ENCODE assay signal across 25 mouse cellular contexts in the genomic region with DNA sequence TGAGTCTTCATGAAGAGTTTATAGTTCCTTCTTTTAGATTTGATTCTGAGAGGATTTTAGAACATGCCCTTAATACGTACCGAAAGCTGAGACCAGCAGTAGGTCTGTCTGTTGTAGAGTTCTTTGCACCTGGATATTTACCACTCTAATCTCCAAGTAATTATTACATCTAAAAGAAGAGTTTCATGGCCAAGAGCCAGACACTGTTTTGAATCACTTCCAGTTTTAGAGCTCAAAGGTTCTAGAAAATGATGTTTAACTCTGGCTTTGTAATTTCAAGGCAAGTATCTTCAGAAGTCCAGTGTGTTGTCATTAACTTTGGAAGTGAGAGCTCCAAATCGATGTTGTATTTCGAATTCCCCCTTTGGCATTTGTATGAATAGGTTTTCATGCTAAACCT.
DNase-seq lines count a peak whose midpoint lies in the region; ATAC-seq and TF ChIP-seq lines count a peak whose summit lies in the region.
"Had no signal": no experiment of that assay in that cellular context is flagged by ENCODE, and none has a peak within 500 bp of the region (broad histone marks: within the 10 kb centered on the region; RNA-seq: fewer than 3 reads in every experiment).

No protein-coding gene starts in this region.

- WGBS in kidney, adult 2 months = 51% methylated on average over 4 of the region's 4 CpGs
- 79% methylated on average over 4 of the region's 4 CpGs for WGBS in kidney, embryonic 16.5 days
- 40% methylated on average over 4 of the region's 4 CpGs for WGBS in liver, adult 2 months
- WGBS in liver, embryonic 11.5 days = 77% methylated on average over 4 of the region's 4 CpGs

- no peaks in the 10 kb centered on the region for H3K79me2 ChIP-seq in liver, adult 2 months (ENCODE audit: control insufficient read depth, insufficient read depth, low read length)

- peak; percentile 85 for DNase-seq in kidney, adult 2 months
- DNase-seq in kidney, postnatal 4 days = no peak
- DNase-seq in kidney, adult 9 months = peak; percentile 89
- no peak for DNase-seq in kidney, adult 11 months
- DNase-seq in kidney, postnatal 14 days = peak; percentile 38
- DNase-seq in liver, adult 2 months (ENCODE audit: extremely low read depth, low read depth, low spot score) = peak; percentile 79
- no peak for DNase-seq in liver, embryonic 11.5 days (ENCODE audit: low spot score)
- DNase-seq: adrenal gland, adult 8-10 months; adrenal gland, postnatal 14 days; adrenal gland, postnatal 36 days; B cell, adult 2 months; cerebellum, adult 11-12 months; cerebellum, adult 2 months; cerebellum, adult 9-10 months; cerebellum, postnatal 10 days; cerebellum, postnatal 25 days had no signal

- ATAC-seq in kidney, embryonic 16.5 days (ENCODE audit: low FRiP score, low TSS enrichment) = no peak
- no peak for ATAC-seq in liver, embryonic 11.5 days (replicated peaks; ENCODE audit: low FRiP score)
- ATAC-seq: activated CD4-positive, CD25-positive, alpha-beta regulatory T cell, adult 4 months; CD4-positive, CD25-positive, alpha-beta regulatory T cell, adult 4 months; forebrain, embryonic 13.5 days; Patski had no signal

- H3K9ac ChIP-seq in kidney, embryonic 16.5 days (replicated peaks; ENCODE audit: low read length) = no peak overlapping the region
- H3K9ac ChIP-seq in liver, adult 2 months (ENCODE audit: low read depth, low read length) = no peak overlapping the region
- no peak overlapping the region for H3K9ac ChIP-seq in liver, embryonic 11.5 days (ENCODE audit: low read depth, low read length)
- H3K9ac ChIP-seq: embryonic facial prominence, embryonic 12.5 days; forebrain, embryonic 13.5 days had no signal

- H3K27ac ChIP-seq in kidney, adult 2 months (ENCODE audit: insufficient read depth, low read depth, low read length) = no peak overlapping the region
- no peak overlapping the region for H3K27ac ChIP-seq in kidney, embryonic 16.5 days (ENCODE audit: low read length)
- no peak overlapping the region for H3K27ac ChIP-seq in liver, adult 2 months (replicated peaks; ENCODE audit: insufficient read depth, low read depth, low read length)
- H3K27ac ChIP-seq in liver, embryonic 11.5 days (ENCODE audit: low read depth, low read length) = no peak overlapping the region
- H3K27ac ChIP-seq: embryonic facial prominence, embryonic 10.5 days; embryonic facial prominence, embryonic 12.5 days; forebrain, embryonic 13.5 days had no signal

- no peak overlapping the region for H3K4me2 ChIP-seq in kidney, embryonic 16.5 days (replicated peaks; ENCODE audit: low read depth, low read length)
- H3K4me2 ChIP-seq in liver, embryonic 11.5 days = no peak overlapping the region
- H3K4me2 ChIP-seq: embryonic facial prominence, embryonic 12.5 days; forebrain, embryonic 13.5 days had no signal

- H3K9me3 ChIP-seq in kidney, embryonic 16.5 days (ENCODE audit: low read length) = no peaks in the 10 kb centered on the region
- no peaks in the 10 kb centered on the region for H3K9me3 ChIP-seq in liver, embryonic 11.5 days (ENCODE audit: control insufficient read depth, low read length)
- H3K9me3 ChIP-seq: embryonic facial prominence, embryonic 10.5 days; embryonic facial prominence, embryonic 12.5 days; forebrain, embryonic 13.5 days; G1E had no signal

- no peak overlapping the region for H3K4me3 ChIP-seq in kidney, adult 2 months (ENCODE audit: insufficient read depth, low read depth, low read length)
- no peak overlapping the region for H3K4me3 ChIP-seq in kidney, embryonic 16.5 days (ENCODE audit: low read length)
- H3K4me3 ChIP-seq in liver, adult 2 months (ENCODE audit: insufficient read depth, low read depth, low read length) = no peak overlapping the region
- H3K4me3 ChIP-seq in liver, embryonic 11.5 days (ENCODE audit: low read depth, low read length) = no peak overlapping the region
- H3K4me3 ChIP-seq: embryonic facial prominence, embryonic 10.5 days; embryonic facial prominence, embryonic 12.5 days; forebrain, embryonic 13.5 days had no signal

- no peaks in the 10 kb centered on the region for H3K36me3 ChIP-seq in kidney, adult 2 months (ENCODE audit: control insufficient read depth, insufficient read depth, low read length)
- H3K36me3 ChIP-seq in kidney, embryonic 16.5 days (ENCODE audit: insufficient read depth, low read length) = no peaks in the 10 kb centered on the region
- H3K36me3 ChIP-seq in liver, adult 2 months (ENCODE audit: control insufficient read depth, insufficient read depth, low read length) = no peaks in the 10 kb centered on the region
- H3K36me3 ChIP-seq in liver, embryonic 11.5 days (ENCODE audit: control insufficient read depth, insufficient read depth, low read length) = no peaks in the 10 kb centered on the region
- H3K36me3 ChIP-seq: embryonic facial prominence, embryonic 10.5 days; embryonic facial prominence, embryonic 12.5 days; G1E had no signal

- peaks cover 15% of the 10 kb centered on the region; the same call in 1 of the 2 replicates for H3K4me1 ChIP-seq in kidney, adult 2 months (ENCODE audit: control insufficient read depth, insufficient read depth, low read length)
- H3K4me1 ChIP-seq in kidney, embryonic 16.5 days (ENCODE audit: insufficient read depth, low read length) = peaks cover 14% of the 10 kb centered on the region
- H3K4me1 ChIP-seq in liver, adult 2 months (ENCODE audit: control insufficient read depth, insufficient read depth, low read length) = peaks cover 7% of the 10 kb centered on the region; the same call in 1 of the 2 replicates
- H3K4me1 ChIP-seq in liver, embryonic 11.5 days (replicated peaks; ENCODE audit: control insufficient read depth, insufficient read depth, low read length) = no peaks in the 10 kb centered on the region
- H3K4me1 ChIP-seq: embryonic facial prominence, embryonic 10.5 days; embryonic facial prominence, embryonic 12.5 days; forebrain, embryonic 13.5 days had no signal

- H3K27me3 ChIP-seq in kidney, adult 2 months (replicated peaks; ENCODE audit: control insufficient read depth, insufficient read depth, low read length) = no peaks in the 10 kb centered on the region
- no peaks in the 10 kb centered on the region for H3K27me3 ChIP-seq in kidney, embryonic 16.5 days (ENCODE audit: insufficient read depth, low read length)
- H3K27me3 ChIP-seq in liver, adult 2 months (ENCODE audit: control insufficient read depth, insufficient read depth, low read length) = no peaks in the 10 kb centered on the region
- H3K27me3 ChIP-seq in liver, embryonic 11.5 days (replicated peaks; ENCODE audit: control insufficient read depth, insufficient read depth, low read length) = no peaks in the 10 kb centered on the region
- H3K27me3 ChIP-seq: CH12.LX; embryonic facial prominence, embryonic 12.5 days; forebrain, embryonic 13.5 days; Patski had no signal

- TF ChIP-seq CTCF in kidney, adult 2 months (conservative IDR thresholded peaks at IDR 0.05; ENCODE audit: insufficient read depth, insufficient read length, low read depth, low read length) = no peak
- no peak for TF ChIP-seq CTCF in liver, adult 2 months (IDR thresholded peaks at IDR 0.05; ENCODE audit: low read depth, low read length)

- TF ChIP-seq POLR2A in kidney, adult 2 months (IDR thresholded peaks at IDR 0.05; ENCODE audit: low read depth, low read length) = no peak
- no peak for TF ChIP-seq POLR2A in liver, adult 2 months (IDR thresholded peaks at IDR 0.05; ENCODE audit: extremely low read depth, insufficient read depth, low read length)

Comparison
In these comparisons a context has a peak if more than half of its experiments do, and no peak if none do; other contexts are left out.
1. DNase-seq: peak in kidney, adult 2 months (single experiment), kidney, adult 9 months (single experiment), kidney, postnatal 14 days (single experiment) and liver, adult 2 months (single experiment); none in kidney, postnatal 4 days (0 of 2), kidney, adult 11 months (single experiment) and liver, embryonic 11.5 days (single experiment).